Mouse (Mus musculus) gastrocnemius, postnatal 14 days (tissue): ENCODE data around the gene Elmod2. TPM values are rescaled to one million over a fixed set of nuclear protein-coding genes. Genes with fewer than 3 reads are reported as not detected.

Experiments used
- DNase-seq: peaks from one replicate; pipeline ENCODE4 v3.0.0; 2021; ENCODE audit warnings: mixed read lengths
- intact Hi-C: fragments of 180-260 bp; cut with DNase I; formaldehyde crosslinking; loops from one replicate; pipeline ENCODE4 v1.15.1; 2025; ENCODE audit warnings: low total_unique reads
- total RNA-seq, 2 experiments: library from RNA; stranded (reverse); gene quantifications; 2 replicates each; pipeline ENCODE4 v1.2.3; 2021

Elmod2 gene
- total RNA-seq, 2 experiments from 2014 or later: 7.1 to 8.0 TPM

DNA sequence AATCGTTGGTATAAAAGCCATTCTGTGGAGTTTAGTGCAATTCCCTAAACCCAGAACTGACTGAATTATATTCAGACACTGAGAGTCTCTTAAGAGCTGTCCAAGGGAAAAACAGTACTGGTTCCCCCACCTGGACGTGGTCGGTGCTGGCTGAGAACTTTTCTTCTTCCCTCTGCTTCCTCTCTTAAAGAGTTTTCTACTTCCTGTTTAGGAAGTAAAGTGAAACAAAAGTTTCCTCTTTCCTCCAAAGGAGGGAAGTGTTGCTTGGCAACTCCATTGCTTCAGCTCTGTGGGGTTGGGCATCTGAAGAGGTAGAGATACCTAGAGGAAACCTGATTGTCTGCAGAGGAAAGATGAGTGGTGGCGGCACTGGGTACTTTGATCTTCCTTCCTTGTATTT lies 34.9 kb downstream of the Elmod2 start:
- no peak for DNase-seq
- intact Hi-C loops: no loop called here

GRCm38 (mm10) chr8:83290176-83290575 lies 42.1 kb downstream of the Elmod2 start, which contains the start of gene Ucp1:
Gene Ucp1 (plus strand): TSS chr8:83290352.
- no peak for DNase-seq
- intact Hi-C loops: no loop called here

DNA sequence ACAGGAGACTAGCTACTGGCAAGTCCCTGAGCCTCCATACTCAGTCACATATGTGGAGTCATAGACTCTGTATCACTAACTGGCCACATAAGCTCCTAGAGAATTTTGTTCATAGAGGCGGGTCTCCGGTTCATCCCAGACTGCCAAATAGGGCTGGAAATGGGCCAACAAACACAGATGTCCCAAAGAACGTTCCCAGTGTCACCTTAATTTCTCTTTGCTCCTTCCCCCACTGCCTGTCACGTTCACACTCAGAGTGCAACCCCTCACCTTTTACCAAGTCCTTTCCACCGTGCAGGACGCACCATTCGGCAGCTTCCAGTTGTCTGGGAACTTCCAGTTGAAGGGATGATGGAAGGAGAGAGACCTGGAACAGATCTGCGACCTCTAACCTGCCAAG lies 46.9 kb downstream of the Elmod2 start:
- no peak for DNase-seq
- intact Hi-C loops: no loop called here

DNA sequence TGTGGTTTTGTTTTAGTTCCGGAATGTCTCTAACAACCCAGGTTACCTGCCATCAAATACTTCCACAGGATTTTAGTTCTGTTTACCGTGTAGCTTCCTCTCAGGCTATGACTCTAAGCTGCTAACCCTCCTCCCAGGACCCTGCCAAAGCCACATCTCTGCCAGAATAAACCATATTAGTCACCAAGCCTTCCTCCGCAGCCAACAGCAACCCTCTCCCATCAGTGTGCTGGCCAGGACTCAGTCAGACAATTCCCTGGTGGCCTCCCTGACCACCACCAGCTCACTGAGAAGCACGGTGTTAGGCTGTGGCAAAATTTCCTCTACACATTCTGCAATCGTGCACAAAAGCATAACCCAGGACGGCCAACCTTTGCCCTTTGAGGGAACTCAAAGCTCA lies 53.9 kb downstream of the Elmod2 start:
- intact Hi-C loops: no loop called here
- no peak for DNase-seq

GRCm38 (mm10) chr8:83274470-83274869 lies 57.8 kb downstream of the Elmod2 start:
- intact Hi-C loops: no loop called here
- no peak for DNase-seq

DNA sequence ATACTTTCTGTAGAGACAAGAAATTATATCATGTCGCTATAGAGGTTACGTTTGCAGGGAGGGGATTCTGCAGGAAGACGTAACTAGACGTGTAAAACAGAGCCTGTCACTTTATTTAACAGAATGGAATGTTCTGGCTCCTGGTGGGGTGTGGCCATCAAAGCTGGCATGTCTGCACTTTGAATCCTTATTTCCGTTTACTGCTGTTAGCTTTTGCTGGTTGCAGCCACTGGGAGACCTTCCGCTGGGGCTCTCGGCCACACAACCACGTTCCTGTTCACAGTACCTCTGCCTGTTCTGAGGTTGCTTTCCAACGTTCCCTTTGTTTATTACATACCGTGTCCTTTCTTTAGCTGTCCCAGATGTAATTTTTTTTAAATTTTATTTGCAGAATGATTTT lies 59.8 kb downstream of the Elmod2 start:
- intact Hi-C loops: no loop called here
- no peak for DNase-seq

GRCm38 (mm10) chr8:83271172-83271571 lies 61.1 kb downstream of the Elmod2 start:
- no peak for DNase-seq
- intact Hi-C loops: no loop called here

Other genes with a start within 250 kb of the Elmod2 start
- 1 to 10 TPM; 1.5 to 1.8 TPM for gene Tbc1d9, start 167.1 kb downstream of the Elmod2 start, total RNA-seq
- gene Gm10645, start 166.3 kb downstream of the Elmod2 start, total RNA-seq: not detected
- not detected for gene Ucp1, start 42.1 kb downstream of the Elmod2 start, total RNA-seq
- gene Mgat4d, start 16.0 kb upstream of the Elmod2 start, total RNA-seq: not detected
- not detected for gene Clgn, start 57.4 kb upstream of the Elmod2 start, total RNA-seq
- gene Scoc, start 125.9 kb upstream of the Elmod2 start, total RNA-seq: 10 to 100 TPM; 36.4 to 41.2 TPM
- not detected for gene Olfr370, start 203.3 kb upstream of the Elmod2 start, total RNA-seq
- 100 to 1,000 TPM; 439 to 462 TPM for gene Ndufb7, start 234.2 kb upstream of the Elmod2 start, total RNA-seq